Mouse (Mus musculus) kidney, postnatal 4 days (tissue): ENCODE data around the gene Cpne6.

ENCODE experiments used
- DNase-seq, 2 experiments: peaks; one replicate each; pipeline ENCODE4 v3.0.0; 2021; ENCODE audit warnings: mixed read lengths in 2 of 2

Gene Cpne6

GRCm38 (mm10) chr14:55510125-55510731, at the start of gene Cpne6:
Gene Cpne6 (plus strand): TSS chr14:55510445.
- no peak for DNase-seq

- DNase-seq: no peak
These were observed 48.5 kb upstream of the Cpne6 start for GRCm38 (mm10) chr14:55461757-55462156.

GRCm38 (mm10) chr14:55466481-55466880, 43.8 kb upstream of the Cpne6 start:
- no peak for DNase-seq

GRCm38 (mm10) chr14:55467108-55467507, 43.1 kb upstream of the Cpne6 start:
- no peak for DNase-seq

GRCm38 (mm10) chr14:55468301-55468741, 41.9 kb upstream of the Cpne6 start:
- DNase-seq: no peak

GRCm38 (mm10) chr14:55469041-55469440, 41.2 kb upstream of the Cpne6 start:
- DNase-seq: peak; percentile 39 to 67

- DNase-seq: no peak
These were observed 40.4 kb upstream of the Cpne6 start for GRCm38 (mm10) chr14:55469821-55470220.

GRCm38 (mm10) chr14:55470806-55471205, 39.4 kb upstream of the Cpne6 start:
- DNase-seq: peak in 1 of 2 experiments; percentile 42

GRCm38 (mm10) chr14:55475654-55476053, 34.6 kb upstream of the Cpne6 start:
- DNase-seq: no peak

GRCm38 (mm10) chr14:55477421-55477820, 32.8 kb upstream of the Cpne6 start:
- no peak for DNase-seq

- no peak for DNase-seq
These were observed 32.4 kb upstream of the Cpne6 start for GRCm38 (mm10) chr14:55477829-55478228.

GRCm38 (mm10) chr14:55478651-55479599, 31.3 kb upstream of the Cpne6 start, which contains the start of gene Dhrs4:
Gene Dhrs4 (plus strand): TSS chr14:55478758.
- DNase-seq: peak; percentile 86 to 90

GRCm38 (mm10) chr14:55479629-55480028, 30.6 kb upstream of the Cpne6 start:
- no peak for DNase-seq

- no peak for DNase-seq
These were observed 25.7 kb upstream of the Cpne6 start for GRCm38 (mm10) chr14:55484430-55485085.

GRCm38 (mm10) chr14:55486836-55487235, 23.4 kb upstream of the Cpne6 start:
- no peak for DNase-seq

GRCm38 (mm10) chr14:55490361-55491201, 19.7 kb upstream of the Cpne6 start, which contains the start of gene Carmil3:
Gene Carmil3 (plus strand): TSS chr14:55490651.
- peak; percentile 76 to 84 for DNase-seq

GRCm38 (mm10) chr14:55491291-55491833, 18.9 kb upstream of the Cpne6 start:
- DNase-seq: peak; percentile 78 to 83

GRCm38 (mm10) chr14:55492103-55492502, 18.1 kb upstream of the Cpne6 start:
- no peak for DNase-seq

- no peak for DNase-seq
These were observed 14.6 kb upstream of the Cpne6 start for GRCm38 (mm10) chr14:55495509-55496240.

GRCm38 (mm10) chr14:55496761-55497448, 13.3 kb upstream of the Cpne6 start:
- no peak for DNase-seq

GRCm38 (mm10) chr14:55497449-55497821, 12.8 kb upstream of the Cpne6 start:
- peak; percentile 94 to 95 for DNase-seq
